Mouse (Mus musculus): ENCODE measurements around the gene 1500009C09Rik.

The 1500009C09Rik gene

DNA sequence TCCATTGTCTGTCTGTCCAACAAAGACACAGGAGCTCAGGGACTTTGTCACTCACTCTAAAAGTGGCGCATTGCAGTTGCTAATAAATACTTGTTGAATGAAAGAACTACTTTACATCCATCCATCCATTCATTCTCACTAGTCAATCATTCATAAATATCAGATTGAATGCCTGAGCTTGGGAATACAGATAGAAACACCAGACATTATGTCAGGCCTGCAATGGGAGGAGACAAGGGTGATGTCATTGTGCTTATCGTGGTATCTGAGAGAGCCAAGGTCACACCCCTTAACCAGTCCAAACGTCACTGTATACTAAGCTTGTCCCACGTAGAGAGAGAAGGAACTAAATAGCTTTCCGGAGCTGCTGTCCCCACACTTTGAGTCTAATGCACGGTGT lies at the start of gene 1500009C09Rik:
1500009C09Rik (plus strand) TSS at position 301 of the 400 bp plus-strand sequence.
- DNase-seq (ENCODE audit: low spot score), result no peak

DNA sequence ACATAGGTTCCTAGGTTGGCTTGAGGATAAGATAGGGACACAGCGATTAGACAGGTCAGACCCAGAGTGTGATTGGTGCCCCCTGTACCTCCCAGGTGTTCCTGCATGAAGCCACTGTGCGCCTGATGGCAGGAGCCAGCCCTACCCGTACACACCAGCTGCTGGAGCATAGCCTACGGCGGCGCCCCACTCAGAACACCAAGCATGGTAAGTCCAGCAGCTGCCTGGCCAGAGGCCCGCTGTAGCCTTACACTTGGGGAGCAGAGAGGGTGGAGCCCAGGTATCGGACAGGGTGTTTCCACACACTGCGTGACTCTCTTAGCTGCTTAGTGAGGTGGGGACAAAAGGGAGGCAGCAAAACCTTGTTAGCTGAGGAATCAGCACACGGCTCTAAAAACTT lies 49.1 kb upstream of the 1500009C09Rik start:
- DNase-seq (ENCODE audit: low spot score), result no peak

DNA sequence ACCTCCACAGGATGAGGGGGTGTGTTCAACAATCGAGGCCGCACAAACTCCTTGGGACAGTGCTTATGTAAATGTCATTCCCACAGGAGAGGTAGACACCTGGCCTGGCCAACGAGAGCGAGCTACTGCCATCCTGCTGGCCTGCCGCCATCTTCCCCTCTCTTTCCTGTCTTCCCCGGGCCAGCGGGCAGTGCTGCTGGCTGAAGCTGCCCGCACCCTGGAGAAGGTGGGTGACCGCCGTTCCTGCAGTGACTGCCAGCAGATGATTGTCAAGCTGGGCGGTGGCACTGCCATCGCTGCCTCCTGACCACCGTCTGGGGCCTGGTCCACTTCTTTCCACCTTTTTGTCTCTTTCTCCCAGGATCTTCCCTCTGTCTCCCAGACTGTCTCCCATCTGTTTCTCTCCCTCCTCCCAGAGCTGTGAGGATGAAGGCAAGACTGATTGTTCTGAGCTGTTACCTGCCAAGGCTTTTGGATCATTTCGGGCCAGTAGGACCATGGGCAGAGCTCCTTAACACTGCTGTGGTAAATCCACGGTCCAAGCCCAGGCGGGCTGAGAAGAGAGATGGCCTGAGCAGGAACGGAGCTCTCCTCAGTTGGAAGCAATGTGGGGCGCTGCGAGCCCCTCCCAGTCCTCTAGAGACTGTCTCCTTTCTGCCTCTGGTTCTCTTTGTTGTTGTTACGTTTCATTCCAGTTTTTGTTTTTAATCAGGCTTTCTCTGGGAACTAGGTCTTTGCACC lies 48.4 kb upstream of the 1500009C09Rik start:
- no peak for DNase-seq (ENCODE audit: low spot score)

DNA sequence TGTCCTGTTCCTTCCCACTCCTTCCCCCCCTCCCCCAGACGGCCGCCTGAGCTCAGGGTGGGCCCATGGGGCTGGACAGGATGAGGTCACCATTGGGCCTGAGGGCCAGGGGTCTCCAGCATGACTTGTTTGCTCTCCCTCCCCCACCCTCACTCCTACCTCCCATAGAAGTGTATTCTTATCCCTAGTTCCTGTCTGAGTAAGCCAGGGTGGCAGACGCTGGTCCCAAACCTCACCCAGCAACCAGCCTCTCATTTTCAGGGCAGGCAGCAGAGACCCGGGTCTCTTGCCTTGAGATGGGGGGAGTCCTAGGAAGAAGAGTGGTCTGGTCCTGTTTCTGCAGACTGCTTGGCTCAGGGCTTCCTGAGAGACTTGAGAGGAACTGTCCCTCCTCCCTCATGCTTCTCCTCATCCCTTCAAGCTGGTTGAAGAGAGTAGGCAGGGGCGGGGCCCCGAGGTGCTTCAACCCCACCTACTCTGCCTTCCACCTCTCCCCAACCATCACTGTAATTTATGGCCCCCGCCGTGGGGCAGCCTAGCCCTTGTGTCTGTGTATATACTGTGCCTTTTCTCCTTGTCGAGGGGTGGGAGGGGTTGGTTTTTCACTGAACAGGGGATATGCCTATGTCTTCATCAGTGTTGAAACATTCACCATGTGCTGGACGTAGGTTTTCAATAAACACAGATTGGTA lies 47.4 kb upstream of the 1500009C09Rik start:
- no peak for DNase-seq (ENCODE audit: low spot score)

DNA sequence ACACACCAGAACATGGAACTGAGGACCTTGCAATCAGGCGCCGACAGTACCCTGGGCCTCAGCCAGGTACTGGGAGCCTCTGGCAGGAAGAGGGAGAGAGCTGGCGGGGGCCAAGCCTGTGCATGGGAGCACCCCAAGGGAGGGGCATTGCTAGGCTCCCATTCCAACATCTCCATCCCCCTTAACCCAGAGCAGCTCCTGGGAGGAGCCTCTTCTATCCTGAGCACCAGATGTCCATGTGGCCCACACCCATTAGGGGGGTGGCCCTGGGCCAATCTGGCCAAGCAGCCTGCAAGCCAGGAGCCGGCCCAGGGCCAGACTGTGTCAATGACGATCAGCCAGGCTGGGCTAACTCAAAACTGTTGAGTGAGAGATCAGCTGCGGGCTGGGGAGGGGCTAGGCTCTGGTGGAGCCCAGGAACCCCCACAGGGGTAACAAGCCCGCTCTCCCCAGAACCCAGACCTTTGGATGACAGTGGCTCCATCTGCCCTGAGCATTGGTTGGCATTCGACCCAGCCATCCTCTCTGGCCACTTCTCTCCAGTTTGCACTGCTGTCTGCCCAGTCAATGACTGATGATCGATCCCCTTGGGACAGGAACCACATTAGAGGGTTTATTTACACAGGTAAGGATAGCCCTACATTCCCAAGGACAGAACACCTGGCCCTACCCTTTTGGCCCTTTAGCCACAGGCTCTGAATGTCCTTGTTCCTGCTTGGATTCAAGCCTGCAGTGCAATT lies 45.7 kb upstream of the 1500009C09Rik start:
- peak; percentile 46 for DNase-seq (ENCODE audit: low spot score)

DNA sequence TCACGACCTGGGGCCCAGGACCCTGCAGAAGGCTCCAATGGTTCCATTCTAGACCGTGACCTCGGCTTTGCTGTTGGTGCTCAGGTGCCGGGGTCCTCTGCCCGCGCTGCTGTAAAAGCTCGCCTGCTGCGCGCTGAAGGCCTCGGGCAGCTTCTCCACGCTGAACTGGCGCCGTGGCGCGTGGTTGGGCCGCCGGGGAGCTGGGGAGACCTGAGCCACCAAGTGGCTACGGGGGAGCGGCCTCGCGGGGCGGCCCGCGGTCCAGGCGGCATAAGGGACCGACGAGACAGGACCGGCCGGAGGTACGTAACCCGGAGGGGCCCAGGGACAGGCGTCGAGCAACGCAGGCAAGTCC lies 45.1 kb upstream of the 1500009C09Rik start:
- no peak for DNase-seq (ENCODE audit: low spot score)

DNA sequence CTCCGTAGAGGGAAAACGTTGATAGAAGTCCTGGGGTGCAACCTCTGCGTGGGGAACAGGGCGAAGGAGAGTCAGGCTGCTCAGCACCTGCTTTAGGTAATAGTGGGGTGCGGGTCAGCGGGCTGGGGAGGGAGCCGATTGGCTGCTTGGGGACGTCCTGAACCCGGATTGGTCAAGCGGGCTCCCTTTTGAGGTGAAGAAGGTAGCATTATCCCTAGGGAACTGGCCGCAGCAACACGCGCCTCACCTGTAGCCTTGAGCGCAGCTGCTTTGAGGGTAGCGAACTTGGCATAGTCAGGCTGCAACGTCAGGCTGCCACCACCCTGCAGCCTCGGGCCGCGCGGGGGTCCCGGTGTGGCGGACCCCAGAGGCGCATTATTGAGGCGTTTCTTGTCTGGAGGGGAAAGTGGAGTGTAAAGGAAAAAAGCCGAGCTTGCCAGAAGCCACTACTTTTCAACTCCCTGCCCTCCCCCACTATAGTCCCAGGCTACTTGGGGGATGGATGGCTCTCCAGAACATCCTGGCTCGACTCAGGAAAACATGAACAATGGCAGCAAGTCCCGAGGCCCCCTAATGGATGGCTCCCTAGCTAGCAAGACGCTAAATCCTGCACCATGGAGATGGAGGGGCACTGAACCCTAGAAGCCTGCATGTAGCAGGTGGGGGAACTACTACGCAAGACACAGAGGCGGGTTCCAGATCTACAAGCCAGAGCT lies 44.5 kb upstream of the 1500009C09Rik start:
- DNase-seq (ENCODE audit: low spot score), result no peak

DNA sequence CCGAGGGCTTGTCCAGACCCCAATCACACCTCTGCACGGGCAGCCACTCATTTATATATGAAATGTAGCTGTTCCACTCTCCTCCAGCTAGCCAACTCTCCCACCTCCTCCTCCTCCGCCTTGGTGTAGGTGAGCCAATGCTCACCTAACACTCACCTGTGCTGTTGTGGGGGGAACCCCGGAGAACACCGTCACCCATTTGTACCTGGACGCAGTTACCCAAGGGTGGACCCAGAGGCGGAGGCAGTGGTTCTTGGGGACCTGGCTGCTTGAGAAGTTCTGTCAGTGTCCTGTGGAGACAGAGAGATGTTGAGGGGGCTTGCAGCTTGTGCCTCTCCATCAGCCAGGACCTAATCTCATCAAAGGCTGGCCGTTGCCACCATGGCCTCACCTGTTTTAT lies 43.9 kb upstream of the 1500009C09Rik start:
- no peak for DNase-seq (ENCODE audit: low spot score)

DNA sequence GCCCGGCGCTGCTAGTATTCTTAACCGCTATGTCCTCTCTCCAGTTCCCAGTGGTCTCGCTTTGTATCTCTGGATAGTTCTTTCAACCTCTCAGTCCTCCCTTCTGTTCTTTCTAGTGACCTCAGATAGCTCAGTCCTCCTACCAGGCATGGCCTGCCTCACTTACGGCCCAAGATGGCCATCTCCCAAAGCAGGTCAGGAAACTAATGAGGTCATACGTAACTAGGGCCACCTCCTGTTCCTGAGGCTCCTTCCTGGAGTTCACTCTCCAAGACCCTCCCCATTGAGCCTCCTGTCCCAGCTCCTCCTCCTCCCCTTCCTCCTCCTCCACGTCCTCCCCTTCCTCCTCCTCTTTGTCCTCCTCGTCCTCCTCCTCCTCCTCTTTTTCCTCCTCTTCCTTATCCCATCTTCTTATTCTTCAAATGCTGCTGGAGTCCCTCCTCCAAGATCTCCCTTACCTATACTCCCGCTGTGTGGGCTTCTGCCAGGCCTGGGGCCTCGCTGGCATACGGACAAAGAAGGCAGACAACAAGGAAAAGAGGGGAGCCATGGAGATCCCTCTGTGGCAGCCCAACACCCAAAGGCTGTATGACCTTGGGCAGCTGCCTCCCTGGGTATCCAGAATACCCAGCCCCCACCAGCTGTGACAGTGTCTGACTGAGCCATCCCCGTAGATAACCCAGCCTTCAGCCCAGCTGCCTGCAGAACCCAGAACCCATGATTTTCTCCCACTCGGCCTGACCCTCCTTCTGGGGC lies 42.7 kb upstream of the 1500009C09Rik start:
- no peak for DNase-seq (ENCODE audit: low spot score)

DNA sequence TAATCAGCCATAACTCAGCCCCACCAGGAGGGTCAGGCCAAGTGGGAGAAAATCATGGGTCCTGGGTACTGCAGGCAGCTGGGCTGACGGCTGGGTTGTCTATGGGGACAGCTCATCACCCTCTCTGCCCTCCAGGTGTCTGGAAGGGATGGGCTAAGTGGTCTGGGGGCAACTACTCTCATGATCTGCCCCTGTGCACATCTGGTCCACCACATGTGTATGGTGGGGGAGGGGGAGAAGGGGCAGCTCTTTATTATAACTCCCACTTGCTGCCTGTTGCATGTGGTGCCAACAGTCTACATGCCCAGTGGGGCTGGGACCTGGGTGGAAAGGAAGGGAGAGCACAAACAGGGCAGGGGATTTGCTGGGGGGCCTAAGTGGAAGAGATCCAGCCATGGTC lies 41.4 kb upstream of the 1500009C09Rik start:
- no peak for DNase-seq (ENCODE audit: low spot score)

DNA sequence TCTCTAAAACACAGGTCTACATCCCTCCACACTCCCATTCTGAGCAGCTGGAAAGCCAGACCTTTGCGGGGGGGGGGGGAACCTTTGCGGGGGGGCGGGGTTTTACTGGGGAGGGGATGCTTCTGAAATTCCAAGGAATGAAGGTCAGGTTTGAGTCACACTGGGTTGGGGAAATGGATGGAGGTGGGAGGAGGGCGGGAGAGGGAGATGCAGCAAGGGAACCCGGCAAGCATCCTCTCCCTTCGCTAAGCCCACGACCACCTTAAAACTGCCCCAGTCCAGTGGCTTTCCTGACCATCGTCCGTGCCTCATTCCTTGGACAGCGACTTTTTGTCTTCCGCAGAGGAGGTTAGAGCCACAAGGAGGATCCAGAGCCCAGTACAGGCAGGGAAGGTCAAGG lies 40.9 kb upstream of the 1500009C09Rik start:
- no peak for DNase-seq (ENCODE audit: low spot score)

DNA sequence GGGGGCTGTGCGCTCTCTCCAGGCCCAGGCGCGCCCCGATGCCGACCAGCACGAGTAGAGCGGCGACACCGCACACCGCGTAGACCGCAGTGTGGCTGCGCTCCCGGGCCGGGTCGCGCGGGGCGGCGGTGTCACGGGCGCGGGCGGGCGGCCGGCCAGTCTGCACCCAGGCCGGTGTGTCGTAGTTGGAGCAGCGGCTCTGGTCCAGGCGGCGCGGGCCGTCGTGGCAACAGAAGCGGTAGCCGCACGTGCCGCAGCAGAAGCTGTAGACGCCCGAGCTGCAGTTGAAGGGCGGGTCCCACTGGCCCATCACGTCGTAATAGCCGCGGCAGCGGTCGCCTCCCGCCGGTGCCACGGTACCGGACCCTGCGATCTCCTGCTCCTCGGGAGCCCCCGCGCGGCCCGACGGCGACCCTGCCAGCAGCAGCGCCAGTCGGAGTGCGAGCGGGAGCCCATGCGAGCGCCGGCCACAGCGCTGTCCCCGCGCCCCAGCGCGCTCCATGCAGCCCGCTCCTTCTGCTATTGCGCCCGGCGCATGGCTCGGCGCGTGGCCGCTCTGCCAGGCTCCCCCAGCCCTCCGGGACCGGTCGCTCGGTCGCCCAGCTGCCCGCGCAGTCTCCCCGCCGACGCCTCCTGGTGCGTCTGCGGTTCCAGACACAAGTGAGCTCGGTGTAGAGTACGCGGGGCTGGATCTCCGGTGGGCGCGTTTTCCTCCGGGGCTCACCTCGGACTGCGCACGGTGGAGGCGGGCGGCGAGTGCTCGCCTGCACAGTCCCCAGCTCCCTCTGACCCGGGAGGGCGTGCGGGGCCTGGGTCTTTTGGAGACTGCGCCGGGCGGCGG lies 40.1 kb upstream of the 1500009C09Rik start:
- DNase-seq (ENCODE audit: low spot score), result peak; percentile 53

DNA sequence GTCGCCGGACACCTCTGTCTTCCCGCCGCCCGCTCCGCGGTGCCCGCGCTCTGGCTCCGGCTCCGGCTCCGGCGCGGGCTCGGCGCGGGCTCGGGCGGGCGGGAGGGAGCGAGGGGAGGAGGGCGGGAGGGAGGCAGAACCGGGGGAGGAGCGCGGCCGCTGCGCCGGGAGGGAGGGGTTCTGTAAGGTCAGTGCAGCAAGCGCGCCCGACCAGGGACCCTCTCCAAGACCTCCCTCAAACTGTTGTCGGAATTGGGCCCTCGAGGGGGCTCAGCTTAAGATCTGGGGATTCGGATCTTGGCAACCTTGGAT lies 39.5 kb upstream of the 1500009C09Rik start, which contains the start of gene Shisa8:
Shisa8 (minus strand) TSS at position 64 of the 312 bp plus-strand sequence.
- DNase-seq (ENCODE audit: low spot score), result no peak

DNA sequence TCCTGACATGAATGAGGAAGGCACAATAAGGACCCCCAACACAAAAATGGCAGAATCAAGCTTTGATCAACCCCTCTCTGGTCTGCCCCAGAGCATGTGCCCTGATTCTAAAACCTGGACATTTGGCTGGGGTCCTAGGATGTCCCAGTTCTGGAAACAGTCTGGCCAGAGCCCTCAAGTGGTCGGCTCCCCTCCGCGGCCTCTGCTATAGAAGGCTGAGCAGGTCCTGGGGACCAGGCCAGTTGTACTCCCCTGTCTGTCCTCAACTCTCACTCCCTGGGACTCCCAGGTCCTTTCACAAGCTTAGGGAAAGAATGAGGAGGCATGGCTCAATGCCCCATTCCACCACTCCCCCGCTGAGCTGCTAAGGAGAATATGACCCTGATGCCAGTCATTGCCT lies 39.0 kb upstream of the 1500009C09Rik start:
- DNase-seq (ENCODE audit: low spot score), result no peak

DNA sequence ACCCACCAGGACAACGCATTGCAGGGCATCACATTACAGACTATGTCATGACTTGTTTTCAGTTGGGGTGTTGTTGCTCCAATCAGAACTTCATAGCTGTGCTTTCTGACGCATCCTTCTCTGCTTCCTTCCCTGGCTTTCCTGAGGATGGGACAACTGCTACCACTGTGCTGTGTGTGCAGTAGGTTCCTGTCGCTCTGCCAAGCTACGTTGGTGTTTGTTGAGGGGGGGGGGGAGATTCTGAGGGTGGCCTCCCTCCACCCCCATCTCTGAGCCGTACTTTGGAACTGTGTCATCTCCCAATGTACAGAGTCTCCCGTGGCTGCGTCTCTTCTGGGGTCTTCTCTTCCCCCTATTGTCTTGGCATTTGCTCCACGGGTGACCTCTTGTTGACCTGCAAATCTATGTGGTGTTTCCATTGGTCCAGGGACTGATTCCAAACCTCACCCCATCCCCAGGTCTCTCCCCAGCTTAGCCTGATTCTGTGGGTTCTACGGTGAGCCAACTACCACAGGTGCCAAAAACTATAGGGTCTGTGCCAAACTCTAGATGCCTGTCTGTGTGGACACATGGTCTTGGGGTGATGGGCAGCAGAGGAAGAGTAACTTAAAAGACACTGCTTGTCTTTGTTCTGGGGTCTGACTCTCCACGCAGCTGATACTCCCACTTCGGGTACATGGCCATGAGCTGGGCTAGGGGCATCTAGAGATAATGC lies 36.7 kb upstream of the 1500009C09Rik start:
- no peak for DNase-seq (ENCODE audit: low spot score)

DNA sequence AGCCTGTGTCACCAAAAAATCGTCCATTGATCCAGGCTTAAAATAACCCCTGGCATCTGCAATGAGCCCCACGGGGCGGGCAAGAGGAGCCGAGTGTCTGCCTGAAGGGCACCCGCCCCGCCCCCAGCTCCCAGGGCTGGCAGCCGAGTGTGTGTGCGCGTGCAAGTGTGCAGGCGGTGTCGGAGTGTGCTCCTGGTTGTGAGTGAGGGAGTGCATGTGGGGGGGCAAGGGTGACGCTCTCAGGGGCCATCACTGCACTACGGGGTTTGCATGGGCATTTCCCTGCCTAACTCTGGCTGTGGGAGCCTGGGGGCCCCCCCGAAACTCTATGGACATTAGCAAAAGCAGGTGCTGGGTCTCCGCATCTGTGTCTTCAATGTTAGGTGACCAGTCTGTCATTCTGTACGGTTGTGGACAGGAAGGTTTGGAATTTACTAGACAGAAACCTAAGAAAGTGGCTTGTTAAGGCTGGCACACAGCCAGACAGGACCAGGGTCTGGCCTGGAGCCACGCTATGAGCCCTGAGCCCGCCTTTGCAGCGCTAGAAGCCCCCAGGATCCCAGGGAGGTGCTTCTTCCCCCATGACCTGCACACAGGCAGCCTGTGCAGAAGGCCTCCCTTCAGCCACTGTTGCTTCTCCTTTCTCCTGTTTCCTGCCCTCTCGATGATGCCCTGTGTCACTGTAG lies 35.9 kb upstream of the 1500009C09Rik start:
- no peak for DNase-seq (ENCODE audit: low spot score)

DNA sequence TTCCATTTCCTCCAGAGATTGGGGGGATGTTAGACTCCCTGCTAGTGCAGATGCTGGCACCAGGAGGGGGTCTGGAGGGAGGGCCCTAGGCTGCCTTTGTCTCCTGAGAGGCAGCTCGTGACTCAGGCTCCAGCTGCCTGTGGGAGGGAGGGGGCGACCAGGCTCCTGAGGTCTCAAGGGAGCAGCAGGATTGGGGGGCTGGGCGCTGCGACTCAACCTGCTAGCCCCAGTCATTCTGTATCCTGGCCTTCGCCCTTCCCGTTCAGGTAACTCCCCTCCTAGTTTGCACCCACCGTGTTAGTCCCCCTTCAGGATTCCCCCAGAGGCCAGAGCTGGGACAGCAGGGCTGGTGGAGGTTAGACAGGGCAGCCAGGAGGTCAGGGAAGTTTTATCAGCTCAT lies 35.2 kb upstream of the 1500009C09Rik start:
- DNase-seq (ENCODE audit: low spot score), result no peak

DNA sequence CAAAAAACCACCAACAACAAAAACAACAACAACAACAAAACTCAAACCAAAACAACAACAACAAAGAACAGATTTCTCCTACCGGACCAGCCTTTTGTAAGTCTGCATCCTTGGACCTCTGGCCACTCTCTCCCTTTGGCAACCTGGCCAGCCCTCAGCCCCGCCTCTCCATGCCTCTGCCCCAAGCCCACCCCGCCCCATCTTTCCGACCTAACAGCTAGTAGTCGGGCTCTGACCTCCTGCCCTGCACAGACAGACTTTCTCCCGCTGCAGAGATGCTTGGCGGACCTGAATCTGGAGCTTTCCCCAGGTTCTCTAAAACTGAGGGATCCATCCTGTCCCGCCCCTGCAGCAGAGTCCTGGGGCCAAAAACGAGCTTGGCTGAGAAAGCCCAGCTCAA lies 34.2 kb upstream of the 1500009C09Rik start:
- DNase-seq (ENCODE audit: low spot score), result no peak
